Mouse (Mus musculus): ENCODE data around the gene Sytl3.
A peak's percentile ranks its signal among the peaks of the same experiment; 100 is the strongest.

Gene Sytl3

DNA sequence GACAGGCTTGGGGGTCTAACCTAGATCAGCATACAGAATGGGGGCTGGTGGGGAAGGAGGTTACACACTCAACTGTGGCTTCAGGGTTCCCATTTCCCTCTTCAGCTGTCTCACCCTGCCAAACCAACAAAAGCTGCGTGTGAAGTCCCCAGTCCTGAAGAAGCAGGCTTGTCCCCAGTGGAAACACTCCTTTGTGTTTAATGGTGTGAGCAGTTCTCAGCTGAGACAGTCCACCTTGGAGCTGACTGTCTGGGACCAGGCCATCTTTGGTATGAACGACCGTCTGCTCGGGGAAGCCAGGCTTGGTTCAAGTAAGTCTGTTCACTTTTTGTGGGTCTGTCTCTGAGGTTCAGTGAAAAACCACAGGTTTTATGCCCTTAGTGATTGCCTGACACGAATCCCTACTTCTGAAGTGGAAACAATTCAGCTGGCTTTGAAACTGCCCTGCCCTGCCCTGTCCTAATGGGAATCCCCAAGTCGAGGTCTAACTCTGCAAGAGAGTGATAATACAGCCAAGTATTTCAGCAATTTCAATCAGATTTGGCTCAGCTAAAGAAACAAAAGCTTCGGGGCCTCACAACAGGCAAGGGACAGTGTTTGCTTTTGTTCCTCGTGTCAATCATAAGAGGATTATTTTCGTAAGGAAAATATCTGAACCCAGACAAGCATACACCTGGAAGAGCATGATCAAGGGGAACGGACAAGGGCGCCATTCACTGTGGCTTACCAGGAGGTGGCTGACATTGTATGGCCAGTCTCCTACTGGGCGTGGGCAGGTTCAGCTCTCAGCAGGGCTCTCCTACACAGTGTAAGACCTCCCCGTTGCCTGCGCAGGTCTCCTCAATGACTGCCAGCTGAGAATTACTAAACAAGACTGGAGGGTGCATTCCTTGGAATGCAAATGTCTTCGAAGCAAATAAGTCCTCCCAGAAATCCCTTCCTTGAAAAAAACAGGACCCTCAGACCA is 77.7 kb downstream of the Sytl3 start:
- no peak for DNase-seq (ENCODE audit: low spot score)

DNA sequence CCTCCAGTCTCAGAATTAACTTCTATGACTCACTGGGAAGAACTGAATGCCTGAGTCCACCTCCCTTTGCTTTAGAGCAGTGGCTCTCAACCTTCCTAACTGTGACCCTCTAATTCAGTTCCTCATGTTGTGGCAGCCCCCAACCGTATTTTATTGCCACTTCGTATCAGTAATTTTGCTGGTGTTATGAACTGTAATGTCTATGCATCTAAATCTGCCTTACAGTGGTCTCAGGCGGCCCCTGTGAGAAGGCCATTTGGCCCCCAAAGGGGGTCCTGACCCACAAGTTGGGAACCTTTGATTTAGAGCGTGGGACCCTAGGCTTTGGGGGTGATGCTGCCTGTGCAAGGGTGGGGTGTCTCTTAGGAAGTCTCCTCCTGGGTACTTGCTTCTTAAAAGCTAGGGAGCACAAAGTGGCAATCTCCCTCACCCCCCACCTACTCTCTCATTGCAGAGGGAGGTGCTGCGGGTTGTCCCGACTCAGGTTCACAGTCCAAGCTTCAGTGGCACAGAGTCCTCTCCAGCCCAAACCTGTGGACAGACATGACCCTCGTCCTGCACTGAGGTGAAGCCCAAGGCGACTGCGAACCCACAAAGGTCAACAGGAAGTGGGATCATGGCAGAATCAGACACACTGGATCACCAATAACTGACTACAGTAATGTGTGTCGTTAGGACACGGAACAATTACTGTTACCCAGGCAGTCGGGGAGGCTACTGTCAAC is 78.5 kb downstream of the Sytl3 start:
- DNase-seq (ENCODE audit: low spot score), result no peak

DNA sequence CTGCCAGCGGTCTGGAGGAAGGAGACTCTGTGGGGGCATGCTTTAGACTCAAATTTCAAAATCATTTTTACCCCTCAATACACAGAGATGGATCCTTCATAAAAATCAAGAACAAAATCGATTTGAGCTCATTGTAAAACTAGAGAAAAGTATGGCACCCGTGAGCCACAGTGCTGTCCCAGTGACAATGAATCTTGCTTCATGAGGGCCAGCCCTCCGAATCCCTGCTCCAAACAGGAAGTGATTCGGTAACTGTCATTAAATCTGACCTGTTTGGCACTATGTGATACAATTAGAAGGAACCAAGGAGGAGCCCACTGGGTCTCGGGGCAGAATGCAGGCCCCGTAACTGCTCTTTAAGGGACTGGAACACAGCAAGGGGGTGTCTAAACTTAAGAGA is 79.9 kb downstream of the Sytl3 start:
- no peak for DNase-seq (ENCODE audit: low spot score)

DNA sequence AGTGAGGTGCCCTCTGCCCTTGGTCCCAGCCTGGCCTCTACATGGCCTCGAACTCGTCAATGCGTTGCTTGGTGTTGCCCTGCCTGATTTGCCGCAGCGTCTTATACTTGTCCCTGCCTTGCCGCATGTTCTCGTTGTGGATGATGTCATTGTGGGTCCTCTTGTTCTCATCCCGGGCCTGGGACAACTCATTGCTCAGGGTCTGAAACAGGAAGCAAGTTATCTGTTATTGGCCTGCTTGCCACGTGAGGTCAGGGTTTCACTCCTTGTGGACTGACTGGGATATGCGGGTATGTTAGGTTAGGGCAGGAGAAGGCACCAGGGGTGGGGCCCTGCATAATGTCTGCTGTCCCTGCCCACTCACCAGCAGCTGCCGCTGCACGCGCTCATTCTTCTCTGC is 80.4 kb downstream of the Sytl3 start:
- no peak for DNase-seq (ENCODE audit: low spot score)

DNA sequence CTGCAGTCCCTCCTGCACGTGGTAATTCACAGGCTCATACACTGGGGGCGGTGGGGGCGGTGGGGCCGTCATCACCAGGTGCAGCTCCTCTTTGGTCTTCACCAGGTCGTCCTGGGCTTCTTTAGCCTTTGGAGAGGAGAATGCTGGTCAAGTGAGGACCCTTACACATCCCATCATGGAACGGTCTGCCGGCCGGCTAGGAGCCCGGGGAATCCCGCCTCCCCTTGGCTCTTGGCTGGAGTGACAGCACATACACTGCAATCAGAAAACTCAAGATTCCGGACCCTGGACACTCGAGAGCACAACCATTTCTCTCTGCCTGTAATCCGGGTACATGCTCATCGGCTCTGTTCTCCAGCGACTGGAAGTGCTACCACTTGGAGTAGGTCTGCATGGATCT is 80.9 kb downstream of the Sytl3 start:
- DNase-seq (ENCODE audit: low spot score), result no peak

DNA sequence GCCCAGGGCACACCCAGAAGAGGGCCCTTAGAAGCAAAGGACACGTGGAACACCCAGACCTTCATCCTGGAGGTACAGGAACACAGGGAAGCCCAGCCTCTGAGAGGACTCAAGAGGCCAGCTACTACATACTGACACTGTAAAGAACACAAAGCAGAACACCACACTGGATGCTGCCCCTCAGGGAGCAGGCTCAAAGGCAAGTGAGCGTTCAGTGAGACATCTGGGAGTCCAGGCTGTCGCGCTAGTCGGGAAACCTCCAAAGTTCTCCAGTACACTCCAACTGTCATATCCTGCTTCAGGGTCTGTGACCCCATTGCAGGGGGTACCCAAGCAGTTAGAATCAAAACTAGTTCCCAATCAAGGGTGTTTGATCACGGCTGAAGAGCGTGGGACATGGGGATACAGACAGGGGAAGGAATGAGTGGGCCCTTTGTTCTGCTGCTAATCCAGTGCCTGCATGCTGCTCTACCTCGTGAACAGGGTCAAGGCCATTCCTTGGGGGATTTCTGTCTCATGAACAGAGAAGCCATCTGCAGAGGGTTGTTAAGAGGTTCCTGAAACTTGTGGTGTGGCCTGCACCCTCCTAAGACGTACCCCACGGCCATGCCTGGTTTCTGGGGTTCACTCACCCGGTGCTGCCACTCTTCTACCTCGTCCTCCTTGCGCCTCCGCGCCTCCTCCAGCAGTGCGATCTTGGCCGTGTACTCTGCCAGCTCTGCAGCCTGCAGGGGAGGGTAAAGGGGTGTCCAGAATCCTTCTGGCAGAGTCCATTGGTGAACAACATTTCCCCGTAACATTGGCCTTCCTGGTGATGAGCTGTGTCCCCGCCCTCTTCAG is 81.7 kb downstream of the Sytl3 start:
- DNase-seq (ENCODE audit: low spot score), result no peak

DNA sequence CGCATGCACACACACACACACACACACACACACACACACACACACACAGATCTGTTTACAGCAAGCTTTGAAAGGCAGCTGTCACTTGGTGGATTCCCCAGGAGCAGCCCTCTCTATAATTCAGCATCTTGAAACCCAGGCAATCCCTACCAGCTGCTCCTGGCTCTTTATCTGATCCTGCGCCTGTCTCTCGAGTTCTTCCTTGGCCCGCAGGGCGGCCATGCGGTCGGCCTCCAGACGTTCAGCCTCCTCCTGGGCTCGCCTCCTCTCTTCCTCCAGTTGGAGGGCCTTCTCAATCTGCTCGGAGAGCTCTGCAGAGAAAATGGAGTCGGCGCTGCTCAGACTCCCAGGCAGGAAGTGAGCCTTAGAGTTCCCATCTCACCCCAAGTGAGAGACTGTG is 82.4 kb downstream of the Sytl3 start:
- no peak for DNase-seq (ENCODE audit: low spot score)

DNA sequence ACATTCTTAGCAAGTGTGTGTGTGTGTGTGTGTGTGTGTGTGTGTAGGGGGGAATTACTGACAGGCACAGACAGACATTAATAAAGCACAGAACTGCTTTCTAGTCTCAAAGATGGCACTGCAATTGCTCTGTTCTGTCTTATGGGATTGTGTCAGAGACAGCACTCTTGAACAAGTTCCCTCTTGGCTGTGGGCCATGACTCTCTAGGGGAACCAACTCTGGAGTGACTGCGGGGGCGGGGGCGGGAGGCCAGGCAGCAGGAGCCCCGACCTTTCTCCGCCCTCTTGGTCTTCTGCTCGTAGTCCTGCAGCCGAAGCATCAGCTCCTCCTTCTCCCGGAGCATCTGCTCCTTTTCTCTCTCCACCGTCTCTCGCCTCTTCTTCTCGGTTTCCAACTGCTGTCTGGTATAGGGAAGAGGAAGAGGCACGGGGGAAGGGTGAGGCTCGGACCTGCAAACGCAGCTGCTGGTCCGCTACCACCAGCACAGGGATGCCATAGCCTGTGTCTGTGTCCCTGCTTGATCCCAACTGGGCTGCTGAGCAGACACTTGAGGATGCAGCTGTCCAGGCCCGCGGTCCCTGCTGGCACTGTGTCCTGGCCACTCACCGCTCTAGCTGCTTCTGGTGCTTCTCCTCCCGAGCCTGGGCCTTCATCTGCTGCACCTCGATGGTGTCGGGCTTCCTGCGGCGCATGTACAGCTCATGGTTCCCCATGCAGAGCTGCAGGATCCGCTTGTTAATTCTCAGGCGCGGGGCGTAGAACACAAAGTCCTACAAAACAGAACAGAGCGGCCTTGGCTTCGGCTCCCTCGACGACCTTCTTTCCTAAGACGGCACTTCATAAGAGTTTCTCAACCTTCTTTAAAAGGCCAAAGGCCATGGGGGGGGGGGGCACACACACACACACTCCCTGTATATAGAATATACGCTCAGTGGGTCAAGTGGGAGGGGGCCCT is 83.5 kb downstream of the Sytl3 start:
- peak; percentile 50 for DNase-seq (ENCODE audit: low spot score)

DNA sequence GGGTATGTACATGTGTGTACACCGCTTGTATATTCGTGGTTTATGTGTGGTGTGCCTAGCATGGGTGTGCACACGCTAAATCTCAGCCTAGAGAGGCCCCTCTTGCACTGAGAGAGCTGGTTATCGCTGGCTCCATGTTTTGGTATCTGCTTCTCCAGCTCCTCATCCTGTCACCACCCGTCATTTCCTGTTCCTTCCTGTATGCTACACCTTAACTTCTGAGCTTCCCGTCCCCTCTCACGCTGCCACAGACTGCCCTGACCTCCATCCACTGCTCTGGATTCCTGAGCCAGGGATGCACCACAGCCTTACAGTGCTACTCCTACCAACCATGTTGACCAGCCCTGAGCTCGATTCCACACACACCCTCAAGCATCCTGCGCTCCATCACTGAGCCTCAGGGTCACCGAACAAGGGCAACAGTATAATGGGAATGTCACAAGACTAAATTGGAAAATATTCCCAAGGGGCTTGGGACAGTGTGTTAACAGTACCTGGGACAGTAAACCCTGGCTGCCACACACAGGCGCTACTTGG is 84.2 kb downstream of the Sytl3 start:
- no peak for DNase-seq (ENCODE audit: low spot score)

DNA sequence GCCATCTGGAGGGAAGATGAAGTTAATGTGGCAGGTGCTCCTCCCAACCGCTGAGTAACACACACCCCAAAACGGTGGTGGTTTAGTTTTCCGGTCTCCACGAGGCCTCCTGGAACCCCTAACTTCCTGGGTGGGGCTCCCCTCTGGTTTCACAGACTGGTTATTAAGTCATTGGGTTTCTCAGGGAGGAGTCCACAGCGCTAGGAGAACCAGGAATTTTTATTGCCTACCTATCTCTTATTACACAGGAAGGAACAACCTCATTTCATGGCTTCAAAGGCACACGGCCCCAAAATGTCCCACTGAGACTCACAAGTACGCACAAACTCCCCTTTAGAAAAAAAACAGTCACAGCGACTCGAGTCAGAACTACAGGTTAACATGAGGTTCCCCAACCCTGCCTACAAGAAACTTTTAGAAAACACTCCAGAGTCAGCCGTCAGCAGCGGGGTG is 84.9 kb downstream of the Sytl3 start:
- DNase-seq (ENCODE audit: low spot score), result no peak

DNA sequence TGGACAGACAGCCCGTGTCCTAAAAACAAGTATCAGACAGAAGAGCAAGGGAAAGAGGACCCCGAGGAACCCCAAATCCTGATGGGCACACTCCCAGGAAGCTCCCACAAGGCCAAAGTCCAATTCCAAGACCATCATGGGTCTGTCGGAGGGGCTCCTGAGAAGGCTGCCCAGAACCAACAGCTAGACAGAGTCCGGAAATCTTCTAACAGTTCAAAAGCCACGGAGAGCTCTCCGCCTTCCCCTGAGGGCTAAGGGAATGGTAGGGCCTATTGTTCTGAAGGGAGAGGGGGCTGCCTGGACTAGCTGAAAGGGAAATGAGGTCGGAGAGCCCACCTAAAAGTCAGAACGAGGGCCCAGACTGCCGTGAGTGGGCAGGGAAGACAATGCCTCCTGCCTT is 85.5 kb downstream of the Sytl3 start:
- DNase-seq (ENCODE audit: low spot score), result no peak

DNA sequence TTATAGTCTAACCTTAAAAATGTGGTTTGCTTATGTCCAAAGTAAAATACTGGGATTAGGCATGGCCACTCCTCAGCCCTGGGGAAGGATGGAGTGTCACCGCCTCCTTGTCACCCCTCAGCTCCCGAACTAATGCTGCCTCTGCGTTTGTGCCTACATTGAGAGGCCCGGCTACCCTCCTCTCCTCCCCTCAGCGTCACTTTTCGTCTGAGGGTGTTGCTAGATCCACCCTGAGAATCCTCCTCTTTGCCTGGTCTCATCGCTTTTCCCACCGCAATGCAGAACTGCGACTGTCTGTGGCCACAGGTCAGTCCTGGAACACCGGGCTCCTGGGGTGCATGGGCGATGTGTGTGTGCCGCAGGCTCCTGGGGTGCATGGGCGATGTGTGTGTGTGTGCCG is 86.0 kb downstream of the Sytl3 start:
- no peak for DNase-seq (ENCODE audit: low spot score)

DNA sequence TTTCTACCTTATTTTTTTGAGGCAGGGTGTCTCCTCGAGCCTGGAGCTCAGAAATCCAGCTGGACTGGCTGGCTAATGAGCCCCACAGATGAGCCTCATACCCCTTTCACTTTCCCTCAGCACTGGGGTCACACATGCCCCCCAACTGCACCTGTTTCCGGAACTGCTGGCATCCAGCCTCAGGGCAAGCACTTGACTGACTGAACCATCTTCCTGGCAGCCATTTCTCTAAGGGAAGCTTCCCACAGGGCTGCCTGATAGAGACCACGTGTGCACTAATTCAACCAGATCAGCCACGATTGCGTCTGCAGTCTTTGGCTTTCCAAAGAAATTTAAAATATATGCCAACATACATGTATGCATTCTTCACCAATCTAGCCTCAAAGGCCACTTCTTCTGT is 86.6 kb downstream of the Sytl3 start:
- DNase-seq (ENCODE audit: low spot score), result no peak

DNA sequence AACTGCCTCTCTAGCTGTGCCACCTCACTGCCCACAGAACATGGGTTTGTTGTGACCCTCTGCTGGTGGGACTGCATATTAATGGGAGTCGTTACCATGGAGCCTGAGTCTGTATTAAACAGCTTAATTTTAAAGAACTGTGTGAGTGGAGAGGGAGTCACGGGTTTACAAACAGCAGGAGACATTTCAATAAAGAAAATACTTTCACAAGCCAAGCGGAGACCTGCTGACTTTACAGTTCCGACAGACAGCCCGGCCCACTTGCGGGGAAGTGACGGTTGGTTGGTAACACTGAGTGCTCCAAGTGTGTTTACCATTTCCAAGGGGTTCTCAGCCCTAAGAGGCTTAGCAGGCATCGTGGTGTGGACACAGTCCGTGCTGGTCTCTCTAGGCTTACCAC is 87.1 kb downstream of the Sytl3 start:
- DNase-seq (ENCODE audit: low spot score), result peak; percentile 78

DNA sequence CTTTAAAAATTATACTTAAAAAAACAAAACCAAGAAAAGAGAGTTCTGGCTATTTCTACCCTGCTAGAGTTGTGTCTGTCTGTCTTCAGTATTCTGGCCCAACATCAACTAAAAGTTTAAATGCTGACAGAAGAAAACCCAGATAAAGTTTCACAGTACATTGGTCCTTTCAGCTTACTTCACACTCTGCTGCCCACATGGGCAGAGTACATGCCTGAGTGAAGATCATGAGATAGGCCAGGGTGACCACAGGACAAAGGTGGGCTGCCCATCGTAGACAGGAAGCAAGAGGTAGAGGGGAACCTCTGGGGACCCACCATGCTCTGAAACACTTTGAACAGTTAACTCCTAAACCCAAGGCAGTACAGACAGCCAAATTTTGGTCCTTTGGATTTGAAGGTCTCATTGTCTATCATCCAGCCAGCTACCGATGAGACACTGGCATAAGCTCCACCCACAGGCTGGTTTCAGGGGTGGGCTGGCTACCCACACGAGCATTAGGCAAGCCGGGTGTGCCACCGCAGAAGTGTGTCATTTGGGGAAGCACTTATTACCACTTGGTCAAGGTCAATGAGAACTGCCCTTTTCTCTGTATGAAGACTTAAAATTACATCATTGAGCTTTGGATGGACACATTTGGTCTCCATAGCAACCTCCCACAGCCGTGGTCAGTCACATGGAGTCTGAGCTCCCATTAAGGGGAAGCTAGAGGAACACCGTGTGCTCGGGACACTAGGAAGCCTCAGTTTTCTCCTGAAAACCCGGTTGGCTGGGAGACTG is 87.7 kb downstream of the Sytl3 start:
- peak; percentile 83 for DNase-seq (ENCODE audit: low spot score)

DNA sequence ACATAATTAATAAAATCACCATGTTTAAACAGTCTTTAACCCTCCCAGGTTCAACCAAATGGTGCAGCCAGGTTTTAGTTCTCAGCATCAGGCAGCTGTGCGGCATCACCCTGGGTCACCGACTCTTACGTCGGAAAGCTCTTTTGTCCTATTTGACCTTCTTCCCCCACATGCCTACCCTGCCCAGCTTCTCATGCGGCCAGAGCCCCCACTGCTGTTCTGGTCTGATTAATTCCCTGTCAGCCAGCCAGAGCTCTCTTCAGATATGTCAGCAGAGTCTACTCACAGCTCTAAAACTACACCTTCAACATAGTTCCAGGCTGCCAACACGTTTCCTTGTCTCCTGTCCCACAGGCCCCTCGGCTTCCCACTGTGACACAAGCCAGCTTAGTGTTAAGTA is 88.6 kb downstream of the Sytl3 start:
- no peak for DNase-seq (ENCODE audit: low spot score)

DNA sequence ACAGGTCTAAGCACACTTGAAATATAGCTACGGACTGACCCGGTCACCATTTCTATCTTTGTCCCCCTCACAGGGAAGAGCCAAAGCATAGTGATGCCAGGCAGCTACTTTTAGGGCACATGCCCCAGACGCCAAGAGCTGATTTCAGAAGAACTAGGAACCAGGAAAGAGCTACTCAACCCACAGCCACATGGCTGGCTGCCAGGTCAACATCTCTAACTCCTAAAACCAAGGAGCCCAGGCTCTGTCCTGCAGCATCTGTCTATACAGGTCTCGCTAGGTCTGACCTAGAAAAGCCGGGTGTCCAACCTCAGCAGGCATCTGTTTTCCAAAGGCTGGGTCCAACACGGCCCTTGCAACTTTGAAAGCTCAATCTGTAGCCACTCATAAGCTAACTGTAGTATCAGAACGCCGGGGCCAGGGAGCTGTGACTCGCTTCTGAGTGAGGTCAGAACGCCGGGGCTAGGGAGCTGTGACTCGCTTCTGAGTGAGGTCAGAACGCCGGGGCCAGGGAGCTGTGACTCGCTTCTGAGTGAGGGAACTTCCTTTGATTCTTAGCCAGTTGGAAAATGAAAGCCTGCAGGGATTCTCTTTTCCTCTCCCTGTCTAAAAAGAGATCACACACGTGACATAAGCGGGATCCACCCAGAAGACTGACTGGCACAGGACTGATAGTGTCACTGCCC is 90.0 kb downstream of the Sytl3 start:
- DNase-seq (ENCODE audit: low spot score), result peak; percentile 55

DNA sequence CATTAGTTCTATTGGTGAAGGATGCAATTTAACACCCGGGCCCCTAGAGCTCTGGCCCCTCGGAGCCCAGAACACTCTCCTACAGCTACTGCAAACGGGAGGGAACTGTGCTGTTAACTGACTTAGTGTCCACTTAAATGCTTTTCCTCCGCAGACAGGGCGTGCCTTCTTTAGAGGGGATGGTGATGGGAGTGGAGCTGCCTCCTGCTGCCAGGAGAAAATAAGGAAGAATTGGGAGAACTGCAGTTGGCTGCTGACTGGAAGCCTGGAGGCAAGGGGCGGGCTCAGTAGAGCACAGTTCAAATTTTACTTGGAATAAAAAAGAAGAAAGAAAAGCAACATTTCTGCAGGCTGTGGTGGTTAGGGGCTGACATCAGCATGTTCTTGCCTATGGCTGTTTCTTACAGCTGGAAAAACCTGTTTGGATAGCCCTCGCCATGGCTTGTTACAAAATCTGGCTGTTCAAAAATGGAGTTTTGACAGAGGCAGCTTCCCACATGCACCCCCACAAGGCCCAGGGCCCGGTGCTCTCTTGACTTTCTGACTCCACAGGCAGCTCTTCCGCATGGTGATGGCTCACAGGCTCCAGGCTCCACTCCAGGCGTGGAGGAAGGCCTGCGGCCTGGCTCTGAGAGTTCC is 92.4 kb downstream of the Sytl3 start:
- peak; percentile 63 for DNase-seq (ENCODE audit: low spot score)

DNA sequence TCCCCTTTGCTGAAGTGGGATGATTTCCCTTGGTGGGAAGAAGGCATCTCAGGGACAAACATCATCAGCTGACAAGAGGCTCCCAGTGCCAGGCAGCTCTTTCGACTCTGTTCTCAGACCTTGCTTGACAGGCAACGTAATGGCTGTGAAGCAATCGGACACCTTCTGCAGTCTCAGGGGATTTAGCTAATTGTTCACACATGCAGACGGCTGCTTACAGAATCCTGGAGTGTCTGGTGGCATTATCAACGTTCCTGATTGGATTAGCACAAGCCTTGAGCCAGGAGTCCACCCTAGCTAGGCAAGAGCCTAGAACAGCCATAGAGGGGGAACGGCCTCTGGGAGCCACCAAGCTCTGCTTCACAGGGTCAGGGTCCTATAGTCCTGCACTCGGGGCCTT is 93.5 kb downstream of the Sytl3 start:
- no peak for DNase-seq (ENCODE audit: low spot score)

Data from lung, postnatal 25 days (tissue).